Mouse (Mus musculus): ENCODE measurements around the gene Nhsl1. TPM values are rescaled to one million over a fixed set of nuclear protein-coding genes. Genes with fewer than 3 reads are reported as not detected.
A peak's percentile ranks its signal among the peaks of the same experiment; 100 is the strongest.

Nhsl1 gene
- polyA plus RNA-seq, 1 experiment from 2014 or later: 8.8 TPM

DNA sequence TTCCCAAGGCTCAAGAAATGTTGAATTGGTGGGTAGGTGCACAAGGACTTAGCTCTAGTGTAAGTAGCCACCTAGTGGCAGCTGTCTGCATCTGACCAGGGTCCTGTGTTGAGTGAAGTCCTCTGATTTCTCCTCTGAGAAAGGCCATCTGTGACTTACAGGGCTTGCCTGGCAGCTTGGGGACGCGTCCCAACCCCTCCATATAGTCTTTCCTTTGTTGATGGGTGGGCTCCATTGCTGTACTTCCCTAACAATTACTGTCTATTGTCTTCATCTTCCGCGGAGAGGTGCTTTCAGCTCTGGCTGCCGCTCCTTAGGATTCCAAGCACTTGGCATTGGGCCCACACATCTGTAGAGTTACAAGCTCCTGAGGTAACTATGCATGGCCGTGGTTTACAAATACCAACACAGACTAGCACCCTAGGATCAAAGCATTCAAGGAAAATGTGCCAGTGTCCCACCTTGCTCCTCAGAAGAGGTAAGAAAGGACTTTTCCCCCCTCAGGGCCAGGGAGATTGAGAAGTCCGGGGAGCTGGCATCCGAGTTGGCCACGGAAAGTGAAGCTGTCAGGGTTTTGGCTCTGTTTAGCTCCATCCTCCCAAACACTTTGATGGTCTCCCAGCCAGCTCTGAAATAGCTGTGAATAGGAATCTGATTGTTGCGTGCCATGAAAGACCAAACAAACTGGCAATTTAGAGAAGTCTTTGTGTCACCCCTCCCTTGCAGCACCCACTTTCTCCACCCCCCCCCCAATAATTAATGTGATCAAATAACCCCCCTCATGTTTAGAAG lies 70.2 kb downstream of the Nhsl1 start:
- ATAC-seq (replicated peaks; ENCODE audit: low FRiP score, low read depth) (no peak; the same call in none of the 2 replicates), DNase-seq (ENCODE audit: low spot score) (peak; percentile 93)
- H3K4me2 ChIP-seq (ENCODE audit: low read length): no peak overlapping the region; the same call in 1 of the 2 replicates
- H3K4me1 ChIP-seq (replicated peaks; ENCODE audit: insufficient read depth, low read length): 0 out of 2 replicates have a peak, but pooled peaks cover 3% of the 10 kb centered on the region
- no peaks in the 10 kb centered on the region for H3K9me3 ChIP-seq (replicated peaks; ENCODE audit: low read length)
- WGBS: 23% methylated on average over 10 of the region's 10 CpGs
- H3K36me3 ChIP-seq (ENCODE audit: insufficient read depth, low read length): no peaks in the 10 kb centered on the region
- no peaks in the 10 kb centered on the region for H3K27me3 ChIP-seq (ENCODE audit: insufficient read depth, low read length)
- no peak overlapping the region for H3K4me3 ChIP-seq (replicated peaks; ENCODE audit: low read depth, low read length)
- H3K9ac ChIP-seq (ENCODE audit: low read depth, low read length): 0 out of 2 replicates have a peak overlapping the region, but pooled peaks have one; percentile 13
- H3K27ac ChIP-seq: no peak overlapping the region
- peak; percentile 87 for TF ChIP-seq CTCF (IDR thresholded peaks at IDR 0.05; ENCODE audit: low read depth)

DNA sequence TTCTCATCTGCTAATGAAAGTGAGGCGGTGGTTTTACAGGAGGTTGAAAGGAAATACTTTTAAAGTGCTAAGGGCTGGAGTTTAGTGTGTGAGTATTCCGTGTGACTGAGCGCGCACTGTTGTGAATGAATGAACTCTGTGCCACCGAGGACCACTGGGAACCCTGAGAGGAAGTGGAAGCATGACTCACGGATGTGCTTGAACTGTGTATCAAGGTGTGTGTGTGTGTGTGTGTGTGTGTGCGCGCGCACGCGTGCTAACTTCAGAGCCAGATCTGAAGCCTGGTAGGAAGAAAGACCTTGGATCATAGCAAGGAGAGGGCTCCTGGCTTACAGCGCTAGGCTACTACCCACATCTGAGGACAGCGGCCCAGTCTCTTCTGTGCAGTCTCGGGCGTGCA lies 71.2 kb downstream of the Nhsl1 start:
- no peaks in the 10 kb centered on the region for H3K27me3 ChIP-seq (ENCODE audit: insufficient read depth, low read length)
- TF ChIP-seq CTCF (IDR thresholded peaks at IDR 0.05; ENCODE audit: low read depth): no peak
- ATAC-seq (replicated peaks; ENCODE audit: low FRiP score, low read depth): no peak
- no peak overlapping the region for H3K27ac ChIP-seq
- H3K4me1 ChIP-seq (replicated peaks; ENCODE audit: insufficient read depth, low read length): 0 out of 2 replicates have a peak, but pooled peaks cover 3% of the 10 kb centered on the region
- no peak overlapping the region for H3K9ac ChIP-seq (ENCODE audit: low read depth, low read length)
- no peaks in the 10 kb centered on the region for H3K9me3 ChIP-seq (replicated peaks; ENCODE audit: low read length)
- 82% methylated on average over 15 of the region's 15 CpGs for WGBS
- H3K4me2 ChIP-seq (ENCODE audit: low read length): no peak overlapping the region
- H3K4me3 ChIP-seq (replicated peaks; ENCODE audit: low read depth, low read length): no peak overlapping the region
- no peak for DNase-seq (ENCODE audit: low spot score)
- H3K36me3 ChIP-seq (ENCODE audit: insufficient read depth, low read length): no peaks in the 10 kb centered on the region

DNA sequence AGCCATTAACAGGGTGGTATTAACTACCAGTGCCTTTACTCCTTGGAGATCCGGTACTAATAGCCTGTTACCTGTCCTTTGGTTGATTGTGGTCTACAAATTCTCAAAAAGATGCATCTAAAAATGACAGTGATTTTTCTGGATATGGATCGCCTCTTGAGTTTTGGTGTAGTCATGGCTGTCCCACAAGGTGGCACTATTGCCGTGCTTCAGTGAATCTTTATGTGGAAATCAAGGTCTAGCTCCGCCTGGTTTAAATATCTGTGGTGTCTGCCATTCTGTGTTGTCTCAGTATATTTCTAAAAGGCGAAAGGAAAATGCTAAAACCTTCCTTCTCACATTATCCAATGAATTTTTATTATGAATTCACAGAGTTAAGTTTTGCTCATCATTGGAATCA lies 72.8 kb downstream of the Nhsl1 start:
- DNase-seq (ENCODE audit: low spot score) (peak; percentile 80), ATAC-seq (replicated peaks; ENCODE audit: low FRiP score, low read depth) (no peak)
- H3K9ac ChIP-seq (ENCODE audit: low read depth, low read length): no peak overlapping the region
- 0 out of 2 replicates have a peak, but pooled peaks cover 3% of the 10 kb centered on the region for H3K4me1 ChIP-seq (replicated peaks; ENCODE audit: insufficient read depth, low read length)
- TF ChIP-seq CTCF (IDR thresholded peaks at IDR 0.05; ENCODE audit: low read depth): peak; percentile 89
- 37% methylated on average over 5 of the region's 5 CpGs for WGBS
- H3K4me3 ChIP-seq (replicated peaks; ENCODE audit: low read depth, low read length): no peak overlapping the region
- no peak overlapping the region for H3K4me2 ChIP-seq (ENCODE audit: low read length)
- H3K36me3 ChIP-seq (ENCODE audit: insufficient read depth, low read length): no peaks in the 10 kb centered on the region
- H3K27me3 ChIP-seq (ENCODE audit: insufficient read depth, low read length): no peaks in the 10 kb centered on the region
- H3K27ac ChIP-seq: no peak overlapping the region
- no peaks in the 10 kb centered on the region for H3K9me3 ChIP-seq (replicated peaks; ENCODE audit: low read length)

DNA sequence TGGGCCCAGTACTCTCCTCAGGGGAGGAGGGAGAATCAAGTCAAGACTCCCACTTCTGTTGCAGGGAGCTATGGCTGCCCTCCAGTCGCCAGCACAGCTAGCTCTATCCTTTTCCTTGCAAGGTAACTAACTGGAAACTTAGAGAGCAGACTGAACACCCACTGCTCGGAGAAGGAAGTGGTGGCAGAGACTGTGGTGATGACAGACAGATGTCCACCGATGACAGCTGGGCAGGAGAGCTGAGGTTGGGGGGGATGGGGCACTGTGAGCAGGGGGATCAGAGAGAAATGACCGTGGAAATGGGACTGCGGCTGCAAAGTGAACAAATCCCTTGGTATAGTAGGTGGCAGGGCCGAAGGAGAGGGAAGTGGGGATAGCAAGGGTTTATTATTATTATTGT lies 73.5 kb downstream of the Nhsl1 start:
- H3K36me3 ChIP-seq (ENCODE audit: insufficient read depth, low read length): no peaks in the 10 kb centered on the region
- DNase-seq (ENCODE audit: low spot score): no peak
- H3K9me3 ChIP-seq (replicated peaks; ENCODE audit: low read length): no peaks in the 10 kb centered on the region
- ATAC-seq (replicated peaks; ENCODE audit: low FRiP score, low read depth): no peak
- no peak overlapping the region for H3K4me2 ChIP-seq (ENCODE audit: low read length)
- WGBS: 90% methylated on average over 6 of the region's 6 CpGs
- no peak overlapping the region for H3K9ac ChIP-seq (ENCODE audit: low read depth, low read length)
- no peak for TF ChIP-seq CTCF (IDR thresholded peaks at IDR 0.05; ENCODE audit: low read depth)
- H3K27me3 ChIP-seq (ENCODE audit: insufficient read depth, low read length): no peaks in the 10 kb centered on the region
- H3K4me1 ChIP-seq (replicated peaks; ENCODE audit: insufficient read depth, low read length): 0 out of 2 replicates have a peak, but pooled peaks cover 3% of the 10 kb centered on the region
- no peak overlapping the region for H3K27ac ChIP-seq
- H3K4me3 ChIP-seq (replicated peaks; ENCODE audit: low read depth, low read length): no peak overlapping the region

DNA sequence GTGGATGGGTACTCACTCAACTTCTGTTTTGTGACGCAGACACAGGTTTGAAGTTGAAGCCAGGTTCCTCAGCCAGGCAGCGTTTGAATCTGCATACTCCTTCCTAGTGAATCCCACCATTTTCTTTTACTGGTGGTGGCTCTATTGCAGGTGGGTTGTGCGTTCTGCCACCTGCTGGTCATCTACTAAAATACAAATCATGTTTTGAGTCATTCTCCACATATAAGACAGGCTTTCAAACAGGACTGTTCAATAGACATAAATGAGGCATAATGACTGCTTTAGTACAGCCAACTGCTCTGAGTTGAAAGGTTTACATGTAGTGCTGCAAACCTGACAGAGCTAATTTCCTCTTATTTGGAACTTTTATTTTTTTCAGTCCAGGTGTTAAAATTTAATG lies 75.0 kb downstream of the Nhsl1 start:
- no peaks in the 10 kb centered on the region for H3K36me3 ChIP-seq (ENCODE audit: insufficient read depth, low read length)
- ATAC-seq (replicated peaks; ENCODE audit: low FRiP score, low read depth) (no peak), DNase-seq (ENCODE audit: low spot score) (peak; percentile 61)
- no peak overlapping the region for H3K4me2 ChIP-seq (ENCODE audit: low read length)
- WGBS: 53% methylated on average over 3 of the region's 3 CpGs
- H3K27ac ChIP-seq: no peak overlapping the region
- H3K4me3 ChIP-seq (replicated peaks; ENCODE audit: low read depth, low read length): no peak overlapping the region
- no peak overlapping the region for H3K9ac ChIP-seq (ENCODE audit: low read depth, low read length)
- TF ChIP-seq CTCF (IDR thresholded peaks at IDR 0.05; ENCODE audit: low read depth): peak; percentile 68
- no peaks in the 10 kb centered on the region for H3K9me3 ChIP-seq (replicated peaks; ENCODE audit: low read length)
- H3K4me1 ChIP-seq (replicated peaks; ENCODE audit: insufficient read depth, low read length): 0 out of 2 replicates have a peak, but pooled peaks cover 3% of the 10 kb centered on the region
- H3K27me3 ChIP-seq (ENCODE audit: insufficient read depth, low read length): no peaks in the 10 kb centered on the region

DNA sequence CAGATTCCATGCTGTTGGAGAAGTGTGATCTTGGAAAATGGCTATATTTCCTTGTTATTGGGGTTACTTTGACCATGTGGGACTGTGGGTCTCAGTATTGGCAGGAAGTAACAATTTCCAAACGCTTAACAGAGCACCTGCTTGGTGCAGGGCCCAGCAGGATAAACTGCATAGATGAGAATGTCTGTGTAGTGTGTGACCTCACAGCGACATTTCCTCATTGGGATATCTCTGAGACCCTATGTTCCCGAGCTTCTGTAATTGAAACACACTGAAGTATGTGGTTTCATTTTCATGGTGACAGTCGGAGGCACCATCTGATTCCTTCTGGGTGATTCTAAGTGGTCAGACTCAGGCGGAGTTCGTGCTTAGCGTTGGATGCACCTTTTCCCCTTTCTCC lies 75.5 kb downstream of the Nhsl1 start:
- H3K9me3 ChIP-seq (replicated peaks; ENCODE audit: low read length): no peaks in the 10 kb centered on the region
- no peak for DNase-seq (ENCODE audit: low spot score)
- ATAC-seq (replicated peaks; ENCODE audit: low FRiP score, low read depth): no peak
- H3K4me3 ChIP-seq (replicated peaks; ENCODE audit: low read depth, low read length): no peak overlapping the region
- TF ChIP-seq CTCF (IDR thresholded peaks at IDR 0.05; ENCODE audit: low read depth): no peak
- no peak overlapping the region for H3K27ac ChIP-seq
- no peak overlapping the region for H3K4me2 ChIP-seq (ENCODE audit: low read length)
- no peaks in the 10 kb centered on the region for H3K4me1 ChIP-seq (replicated peaks; ENCODE audit: insufficient read depth, low read length)
- no peaks in the 10 kb centered on the region for H3K36me3 ChIP-seq (ENCODE audit: insufficient read depth, low read length)
- WGBS: 79% methylated on average over 7 of the region's 7 CpGs
- no peak overlapping the region for H3K9ac ChIP-seq (ENCODE audit: low read depth, low read length)
- H3K27me3 ChIP-seq (ENCODE audit: insufficient read depth, low read length): no peaks in the 10 kb centered on the region
